Mouse (Mus musculus): Measurements from ENCODE around the gene Grm4. TPM values are rescaled to one million over a fixed set of nuclear protein-coding genes. Genes with fewer than 3 reads are reported as not detected.

Grm4 gene
- total RNA-seq, 1 experiment from 2014 or later, result not detected

- no peak for ATAC-seq (replicated peaks; ENCODE audit: insufficient number of reproducible peaks, low FRiP score, low TSS enrichment, poor library complexity, severe bottlenecking)
Observed at GRCm38 (mm10) chr17:27459241-27459640, 62.0 kb downstream of the Grm4 start.

GRCm38 (mm10) chr17:27457863-27458494 lies 63.2 kb downstream of the Grm4 start:
- ATAC-seq (replicated peaks; ENCODE audit: insufficient number of reproducible peaks, low FRiP score, low TSS enrichment, poor library complexity, severe bottlenecking), result no peak

DNA sequence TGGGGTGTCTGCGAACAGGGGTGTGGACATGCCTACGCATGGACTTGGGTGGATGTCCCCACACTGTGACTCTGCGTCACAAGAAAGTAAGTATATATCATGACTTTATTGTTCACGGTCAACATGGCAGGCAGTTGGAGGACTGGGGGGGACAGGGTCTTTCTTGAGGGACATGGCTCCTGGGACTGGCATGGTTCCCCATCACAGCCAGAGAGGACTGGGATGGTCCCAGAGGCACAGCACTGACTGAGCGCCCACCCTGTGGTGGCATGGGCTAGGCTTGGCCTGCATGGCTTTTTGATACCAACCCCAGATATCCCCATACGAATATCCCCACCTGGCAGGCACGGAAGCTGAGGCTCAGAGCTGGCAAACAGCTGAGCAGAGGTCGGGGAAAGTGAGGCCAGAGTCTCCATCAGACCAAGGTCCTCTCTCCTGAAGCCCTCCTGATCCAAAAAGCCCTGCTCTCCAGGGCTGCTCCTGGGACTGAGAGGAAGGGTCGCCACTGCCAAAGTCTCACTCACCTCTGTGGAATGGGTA lies 64.1 kb downstream of the Grm4 start:
- no peak for ATAC-seq (replicated peaks; ENCODE audit: insufficient number of reproducible peaks, low FRiP score, low TSS enrichment, poor library complexity, severe bottlenecking)

- no peak for ATAC-seq (replicated peaks; ENCODE audit: insufficient number of reproducible peaks, low FRiP score, low TSS enrichment, poor library complexity, severe bottlenecking)
Observed at GRCm38 (mm10) chr17:27456364-27456763, 64.8 kb downstream of the Grm4 start.

DNA sequence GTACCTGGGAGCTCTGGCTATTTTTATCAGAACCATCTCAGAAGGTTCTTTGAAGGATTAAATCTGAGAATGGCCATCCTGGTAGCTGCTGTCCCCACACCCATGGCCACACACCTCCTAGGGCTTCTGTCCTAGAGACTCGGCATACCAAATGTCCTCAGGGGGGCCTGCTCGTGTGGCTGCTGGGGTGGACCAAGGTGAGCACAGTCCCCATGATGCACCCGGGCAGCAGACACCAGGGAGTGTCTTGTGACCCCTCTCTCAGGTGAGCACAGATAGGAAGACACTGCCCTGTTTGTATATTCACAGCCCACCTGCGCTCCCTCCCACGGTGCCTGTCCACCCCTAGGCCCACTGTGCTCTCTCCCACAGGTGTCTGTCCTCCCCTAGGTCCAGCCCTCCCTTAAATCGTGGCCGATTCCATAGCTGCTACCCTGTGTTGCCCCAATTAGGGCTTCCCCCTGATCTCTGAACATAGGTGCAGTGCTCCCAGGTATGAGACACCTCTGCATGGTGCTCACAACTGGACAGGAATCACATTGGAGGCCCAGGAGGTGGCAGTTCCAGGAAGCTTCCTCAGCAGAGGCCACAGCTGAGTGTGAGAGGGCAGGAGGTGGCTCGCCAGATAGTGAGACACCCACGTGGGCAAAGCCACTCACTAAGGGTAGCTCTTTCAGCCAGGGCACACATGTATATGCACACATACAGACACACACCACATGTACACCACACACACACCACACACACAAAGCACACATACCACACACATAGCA lies 66.0 kb downstream of the Grm4 start:
- no peak for ATAC-seq (replicated peaks; ENCODE audit: insufficient number of reproducible peaks, low FRiP score, low TSS enrichment, poor library complexity, severe bottlenecking)

DNA sequence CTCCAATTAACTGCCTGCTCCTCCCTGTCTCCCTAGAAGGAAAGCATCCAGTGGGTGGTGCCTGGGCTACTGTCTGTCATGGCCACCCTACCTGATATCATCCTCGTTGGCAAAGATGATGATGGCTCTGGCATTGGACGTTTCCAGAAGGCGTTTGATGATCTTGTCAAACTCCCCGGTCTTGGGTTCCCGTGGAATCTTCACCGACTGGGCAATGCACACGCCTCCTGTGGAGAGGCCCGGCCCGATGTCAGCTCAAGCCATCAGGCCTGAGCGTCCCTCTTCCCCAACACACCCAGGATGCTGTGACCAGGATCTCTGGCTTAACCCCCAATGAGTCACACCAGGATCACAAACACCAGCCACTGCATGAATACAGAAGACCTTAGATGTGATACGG lies 66.8 kb downstream of the Grm4 start:
- no peak for ATAC-seq (replicated peaks; ENCODE audit: insufficient number of reproducible peaks, low FRiP score, low TSS enrichment, poor library complexity, severe bottlenecking)

DNA sequence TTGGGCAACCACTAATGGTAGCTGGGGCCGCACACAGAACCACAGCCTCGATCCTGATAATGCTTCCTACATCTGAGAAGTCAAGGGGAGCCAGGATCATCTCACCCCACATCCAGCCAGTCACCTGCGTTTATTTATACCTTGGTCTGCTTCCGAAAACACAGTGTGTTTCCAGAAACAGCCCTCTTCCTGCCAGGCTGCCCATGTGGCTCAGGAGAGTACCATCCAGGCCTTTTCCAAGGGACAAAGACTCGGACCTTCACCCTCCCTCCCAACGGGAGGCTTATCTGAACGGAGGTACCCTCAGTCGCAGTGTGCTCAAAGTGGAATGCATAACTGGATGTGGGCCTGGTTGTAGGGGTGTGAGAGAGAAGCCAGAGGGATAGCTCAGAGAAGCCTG lies 68.2 kb downstream of the Grm4 start:
- ATAC-seq (replicated peaks; ENCODE audit: insufficient number of reproducible peaks, low FRiP score, low TSS enrichment, poor library complexity, severe bottlenecking), result no peak

GRCm38 (mm10) chr17:27451787-27452186 lies 69.4 kb downstream of the Grm4 start:
- ATAC-seq (replicated peaks; ENCODE audit: insufficient number of reproducible peaks, low FRiP score, low TSS enrichment, poor library complexity, severe bottlenecking), result no peak

DNA sequence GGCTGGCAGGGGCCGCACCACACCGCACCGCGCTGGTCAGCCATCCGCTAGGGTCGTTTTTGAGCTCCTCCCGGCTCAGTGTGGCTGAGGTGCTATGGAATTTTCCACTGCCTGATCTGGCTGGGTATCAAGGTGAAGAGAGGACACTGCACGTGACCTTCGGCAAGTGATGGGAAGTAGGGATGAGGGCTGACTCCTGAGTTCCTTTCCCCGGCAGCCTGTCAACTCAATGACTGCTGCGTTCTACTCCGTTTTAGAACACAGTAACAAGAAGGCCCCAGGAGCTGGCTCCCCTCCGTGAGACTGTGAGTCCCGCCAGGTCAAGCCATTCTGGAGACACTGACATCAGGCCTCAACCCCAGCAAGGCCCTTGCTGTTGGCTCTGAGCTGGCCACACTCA lies 70.0 kb downstream of the Grm4 start:
- ATAC-seq (replicated peaks; ENCODE audit: insufficient number of reproducible peaks, low FRiP score, low TSS enrichment, poor library complexity, severe bottlenecking), result no peak

DNA sequence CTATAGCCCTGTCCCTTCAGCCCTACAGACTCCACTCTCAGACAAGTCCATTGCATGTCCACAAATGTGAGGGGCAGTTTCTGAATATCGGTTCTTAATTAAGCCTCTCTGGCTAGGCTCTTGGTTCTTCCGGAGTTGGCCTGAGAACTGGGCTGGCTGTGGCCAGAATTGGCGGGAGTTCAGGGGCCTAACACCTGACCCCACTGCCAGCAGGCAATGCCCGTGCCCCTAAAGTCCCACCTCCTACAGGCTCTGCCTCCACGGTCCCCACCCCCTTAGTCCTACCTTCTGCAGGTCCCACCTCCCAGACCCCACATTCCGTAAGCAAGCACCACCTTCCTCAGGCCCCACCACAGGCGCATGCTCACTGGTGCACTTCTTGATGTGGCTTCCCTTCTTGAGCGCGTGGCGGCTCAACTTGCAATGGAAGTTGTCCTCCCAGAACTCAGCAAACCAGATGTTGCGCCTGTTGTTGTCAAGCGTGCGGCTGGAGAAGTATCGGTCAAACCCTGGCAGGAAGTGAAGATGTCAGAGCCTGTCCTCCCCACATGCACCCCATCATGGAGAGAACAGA lies 71.4 kb downstream of the Grm4 start:
- no peak for ATAC-seq (replicated peaks; ENCODE audit: insufficient number of reproducible peaks, low FRiP score, low TSS enrichment, poor library complexity, severe bottlenecking)

- no peak for ATAC-seq (replicated peaks; ENCODE audit: insufficient number of reproducible peaks, low FRiP score, low TSS enrichment, poor library complexity, severe bottlenecking)
Observed at GRCm38 (mm10) chr17:27448749-27449148, 72.5 kb downstream of the Grm4 start.

DNA sequence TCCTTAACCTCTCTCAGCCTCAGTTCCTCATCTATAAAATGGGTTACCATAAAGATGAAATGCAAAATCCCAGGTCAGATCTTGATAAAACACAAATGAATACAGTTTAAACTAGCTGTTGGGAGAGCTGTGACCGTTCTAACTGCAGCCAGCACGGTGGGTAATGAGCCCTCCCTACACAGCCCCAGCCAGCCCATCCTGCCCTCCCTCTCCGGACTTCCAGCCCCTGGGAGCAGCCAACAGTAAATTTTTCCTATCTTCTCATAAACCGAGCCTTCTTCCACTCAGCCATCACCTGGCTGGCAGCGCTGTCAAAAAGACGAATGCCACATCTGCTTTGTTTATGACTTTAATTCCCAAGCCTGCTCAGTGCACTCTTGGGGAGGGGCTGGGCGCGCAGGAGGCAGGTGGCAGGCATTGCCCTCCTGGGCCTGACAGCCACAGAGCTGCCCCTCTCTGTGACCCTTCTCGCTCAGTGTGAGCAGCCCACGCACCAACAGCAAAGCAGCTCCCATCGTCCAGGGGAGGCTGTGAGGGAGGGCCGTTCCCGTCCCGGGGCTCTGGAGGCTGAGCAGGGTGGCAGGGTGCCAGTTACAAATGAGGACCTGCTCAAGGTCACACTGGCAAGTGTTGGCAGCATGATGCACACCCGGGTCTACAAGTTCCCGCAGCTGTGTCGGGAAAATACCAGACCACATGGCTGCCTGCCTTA lies 75.7 kb downstream of the Grm4 start:
- ATAC-seq (replicated peaks; ENCODE audit: insufficient number of reproducible peaks, low FRiP score, low TSS enrichment, poor library complexity, severe bottlenecking), result no peak

DNA sequence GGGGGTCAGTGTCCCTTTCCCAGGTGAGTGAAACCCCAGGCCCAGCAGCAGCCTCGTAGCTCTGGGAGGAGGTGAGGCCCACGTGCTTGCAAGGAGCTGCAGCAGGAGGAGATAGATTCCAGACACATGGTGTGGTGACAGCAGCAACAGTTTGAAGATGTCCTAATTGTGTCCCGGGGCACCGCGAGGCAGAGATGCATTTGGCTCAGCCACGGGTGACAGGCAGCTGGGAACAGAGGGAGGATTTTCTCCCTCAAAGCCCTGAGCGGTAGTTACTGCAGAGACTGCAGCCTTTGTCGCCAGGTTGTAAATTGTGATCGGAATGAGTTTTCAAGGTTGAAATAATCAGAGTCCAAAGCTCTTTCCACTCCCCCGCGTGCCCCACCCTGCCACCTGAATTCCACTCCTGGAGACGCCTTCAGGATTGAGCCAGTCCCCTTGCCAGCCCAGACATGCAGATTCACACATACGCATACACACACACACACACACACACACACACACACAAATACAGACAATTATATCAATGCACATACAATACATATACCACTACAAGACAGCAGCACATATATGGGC lies 78.6 kb downstream of the Grm4 start:
- ATAC-seq (replicated peaks; ENCODE audit: insufficient number of reproducible peaks, low FRiP score, low TSS enrichment, poor library complexity, severe bottlenecking), result no peak

DNA sequence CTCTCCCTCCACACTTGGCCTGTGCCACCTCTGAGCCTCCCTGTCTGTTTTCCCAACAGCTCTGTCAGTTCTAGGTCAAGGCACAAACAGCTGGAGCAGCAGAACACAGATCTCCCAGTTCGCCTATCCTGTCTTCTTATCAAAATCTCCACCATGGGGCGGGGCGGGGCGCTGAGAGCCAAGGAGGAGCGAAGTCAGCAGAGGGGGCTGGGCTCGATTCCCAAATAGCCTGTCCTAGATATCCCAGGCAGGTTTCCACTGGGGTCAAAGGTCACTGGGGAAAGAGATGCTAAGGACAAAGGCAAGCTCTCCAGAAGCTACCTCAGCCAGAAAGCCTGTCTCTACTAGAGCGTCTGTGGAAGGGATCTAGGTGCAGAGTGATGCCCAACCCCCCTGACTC lies 79.4 kb downstream of the Grm4 start:
- no peak for ATAC-seq (replicated peaks; ENCODE audit: insufficient number of reproducible peaks, low FRiP score, low TSS enrichment, poor library complexity, severe bottlenecking)

DNA sequence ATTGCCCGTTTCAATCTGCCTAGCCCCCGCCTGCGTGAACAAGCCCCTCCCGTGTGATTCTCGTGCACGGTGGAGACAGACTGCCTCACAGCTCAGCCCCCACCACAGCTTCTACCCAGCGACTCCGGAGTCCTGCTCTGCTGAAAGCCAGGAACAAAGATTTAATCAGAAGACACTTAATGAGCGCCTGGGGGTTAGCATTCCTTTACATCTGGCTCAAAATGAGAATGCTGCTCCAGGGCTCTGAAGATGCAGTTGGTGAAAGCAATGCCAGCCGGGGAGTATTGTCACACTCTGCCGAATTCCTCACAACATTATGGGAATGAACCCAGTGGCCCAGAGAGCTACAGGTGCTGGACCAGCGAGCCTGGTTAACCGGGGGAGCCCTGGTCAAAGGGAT lies 85.4 kb downstream of the Grm4 start:
- no peak for ATAC-seq (replicated peaks; ENCODE audit: insufficient number of reproducible peaks, low FRiP score, low TSS enrichment, poor library complexity, severe bottlenecking)

- no peak for ATAC-seq (replicated peaks; ENCODE audit: insufficient number of reproducible peaks, low FRiP score, low TSS enrichment, poor library complexity, severe bottlenecking)
Observed at GRCm38 (mm10) chr17:27435225-27435624, 86.0 kb downstream of the Grm4 start.

GRCm38 (mm10) chr17:27434066-27434465 lies 87.1 kb downstream of the Grm4 start:
- ATAC-seq (replicated peaks; ENCODE audit: insufficient number of reproducible peaks, low FRiP score, low TSS enrichment, poor library complexity, severe bottlenecking), result no peak

GRCm38 (mm10) chr17:27433179-27433680 lies 88.0 kb downstream of the Grm4 start:
- ATAC-seq (replicated peaks; ENCODE audit: insufficient number of reproducible peaks, low FRiP score, low TSS enrichment, poor library complexity, severe bottlenecking), result no peak

DNA sequence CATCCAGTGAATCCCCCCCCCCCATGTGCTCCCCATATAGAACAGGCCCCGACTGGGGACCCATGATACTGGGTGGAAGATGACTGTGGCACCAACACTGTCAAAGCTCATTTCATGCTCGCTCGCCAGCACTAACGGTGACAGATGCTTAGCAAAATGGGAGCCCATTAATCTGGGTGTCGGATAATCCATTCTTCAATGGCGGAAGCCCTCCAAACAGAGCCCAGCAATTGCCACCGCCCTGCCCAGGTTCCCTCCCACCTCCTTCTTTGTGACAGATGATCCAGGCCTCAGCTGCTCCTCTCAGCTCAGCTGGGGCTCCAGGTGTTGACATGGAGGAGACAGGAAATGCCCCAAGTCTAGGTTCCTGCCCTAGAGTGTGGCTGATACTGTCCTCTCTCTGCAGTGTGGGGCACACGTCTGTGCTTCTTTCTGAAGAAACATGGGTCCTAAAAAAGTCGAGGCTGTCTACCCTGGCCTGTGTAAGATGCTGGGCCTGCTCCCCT lies 89.0 kb downstream of the Grm4 start:
- no peak for ATAC-seq (replicated peaks; ENCODE audit: insufficient number of reproducible peaks, low FRiP score, low TSS enrichment, poor library complexity, severe bottlenecking)
